19 mouse cellular contexts compared by ENCODE assay signal in genomic region chr14:58322461-58322860, GRCm38 (mm10).
DNase-seq lines count a peak whose midpoint lies in the region; ATAC-seq and TF ChIP-seq lines count a peak whose summit lies in the region.
"Had no signal": no experiment of that assay in that cellular context is flagged by ENCODE, and none has a peak within 500 bp of the region (broad histone marks: within the 10 kb centered on the region; RNA-seq: fewer than 3 reads in every experiment).

No protein-coding gene starts in this region.

- H3K36me3 ChIP-seq in megakaryocyte, embryonic 14.5 days (replicated peaks; ENCODE audit: low read length) = no peaks in the 10 kb centered on the region
- H3K36me3 ChIP-seq: embryonic facial prominence, embryonic 13.5 days; forebrain, embryonic 12.5 days; limb, embryonic 15.5 days had no signal

- H3K9me3 ChIP-seq in megakaryocyte, embryonic 14.5 days = peaks cover 23% of the 10 kb centered on the region
- H3K9me3 ChIP-seq: embryonic facial prominence, embryonic 13.5 days; forebrain, embryonic 12.5 days; limb, embryonic 15.5 days had no signal

- ATAC-seq in megakaryocyte, adult 5-6 weeks (ENCODE audit: poor library complexity, severe bottlenecking) = no peak
- ATAC-seq: midbrain, embryonic 16.5 days had no signal

- H3K4me3 ChIP-seq in gastrocnemius, adult 2 months = no peak overlapping the region
- peak overlapping the region; percentile 62 for H3K4me3 ChIP-seq in megakaryocyte, embryonic 14.5 days (replicated peaks)
- H3K4me3 ChIP-seq: embryonic facial prominence, embryonic 13.5 days; erythroblast, embryonic 14.5 days; forebrain, embryonic 12.5 days; limb, embryonic 15.5 days had no signal

- DNase-seq in gastrocnemius, adult 2 months = peak; percentile 28
- DNase-seq in gastrocnemius, postnatal 14 days = no peak
- peak; percentile 11 for DNase-seq in kidney, adult 9 months
- DNase-seq in kidney, adult 8-10 months = no peak
- DNase-seq in testis, postnatal 10 days (ENCODE audit: low spot score) = no peak
- DNase-seq: adrenal gland, postnatal 25 days; embryo, embryonic 11 days; layer of hippocampus, adult 9-11 months; lung, embryonic 14.5 days; thymus, adult 2 months; thymus, postnatal 4 days had no signal

- TF ChIP-seq CTCF in gastrocnemius, adult 2 months (IDR thresholded peaks at IDR 0.05) = no peak

- no peaks in the 10 kb centered on the region for H3K4me1 ChIP-seq in megakaryocyte, embryonic 14.5 days
- H3K4me1 ChIP-seq: forebrain, embryonic 12.5 days had no signal

- intact Hi-C loops in gastrocnemius, adult 2 months (cut with DNase I) = no loop called here
- intact Hi-C loops in gastrocnemius, postnatal 14 days (cut with DNase I; ENCODE audit: low total_unique reads) = no loop called here

- H3K27me3 ChIP-seq in megakaryocyte, embryonic 14.5 days (replicated peaks) = no peaks in the 10 kb centered on the region
- H3K27me3 ChIP-seq: embryonic facial prominence, embryonic 13.5 days; forebrain, embryonic 12.5 days; limb, embryonic 15.5 days had no signal

- peak overlapping the region; percentile 56 for H3K27ac ChIP-seq in gastrocnemius, adult 2 months
- H3K27ac ChIP-seq: embryonic facial prominence, embryonic 13.5 days; forebrain, embryonic 12.5 days; limb, embryonic 15.5 days; liver, embryonic 14.5 days had no signal

Comparison
In these comparisons a context has a peak if more than half of its experiments do, and no peak if none do; other contexts are left out.
1. DNase-seq: peak in gastrocnemius, adult 2 months (single experiment) and kidney, adult 9 months (single experiment); none in gastrocnemius, postnatal 14 days (single experiment), kidney, adult 8-10 months (0 of 2) and testis, postnatal 10 days (single experiment).